Mouse (Mus musculus): ENCODE data around the gene Magi1. TPM values are rescaled to one million over a fixed set of nuclear protein-coding genes. Genes with fewer than 3 reads are reported as not detected.

Gene Magi1
- polyA plus RNA-seq, 2 experiments from 2014 or later, result 6.4 TPM; not detected in 1

GRCm38 (mm10) chr6:94103581-94103980 lies 180.1 kb downstream of the Magi1 start:
- no peak for ATAC-seq

- no peak for ATAC-seq
Measured at GRCm38 (mm10) chr6:94101256-94101655, 182.5 kb downstream of the Magi1 start.

GRCm38 (mm10) chr6:94094924-94095685 lies 188.6 kb downstream of the Magi1 start:
- no peak for ATAC-seq

- no peak for ATAC-seq
Measured at GRCm38 (mm10) chr6:94092969-94093597, 190.6 kb downstream of the Magi1 start.

- ATAC-seq, result no peak
Measured at GRCm38 (mm10) chr6:94092500-94092899, 191.2 kb downstream of the Magi1 start.

- ATAC-seq, result no peak
Measured at GRCm38 (mm10) chr6:94086855-94087254, 196.9 kb downstream of the Magi1 start.

- no peak for ATAC-seq
Measured at GRCm38 (mm10) chr6:94084752-94085151, 199.0 kb downstream of the Magi1 start.

GRCm38 (mm10) chr6:94083459-94083858 lies 200.3 kb downstream of the Magi1 start:
- no peak for ATAC-seq

- no peak for ATAC-seq
Measured at GRCm38 (mm10) chr6:94080933-94081545, 202.7 kb downstream of the Magi1 start.

GRCm38 (mm10) chr6:94078934-94079333 lies 204.8 kb downstream of the Magi1 start:
- no peak for ATAC-seq

GRCm38 (mm10) chr6:94077013-94077412 lies 206.7 kb downstream of the Magi1 start:
- ATAC-seq, result no peak

GRCm38 (mm10) chr6:94075990-94076389 lies 207.7 kb downstream of the Magi1 start:
- no peak for ATAC-seq

GRCm38 (mm10) chr6:94075228-94075627 lies 208.5 kb downstream of the Magi1 start:
- ATAC-seq, result no peak

- ATAC-seq, result no peak
Measured at GRCm38 (mm10) chr6:94071676-94072075, 212.0 kb downstream of the Magi1 start.

- no peak for ATAC-seq
Measured at GRCm38 (mm10) chr6:94070702-94071101, 213.0 kb downstream of the Magi1 start.

- no peak for ATAC-seq
Measured at GRCm38 (mm10) chr6:94069421-94069820, 214.3 kb downstream of the Magi1 start.

GRCm38 (mm10) chr6:94067741-94068450 lies 215.8 kb downstream of the Magi1 start:
- ATAC-seq, result no peak

GRCm38 (mm10) chr6:94064832-94065231 lies 218.9 kb downstream of the Magi1 start:
- no peak for ATAC-seq

- no peak for ATAC-seq
Measured at GRCm38 (mm10) chr6:94063542-94063941, 220.2 kb downstream of the Magi1 start.

- no peak for ATAC-seq
Measured at GRCm38 (mm10) chr6:94061424-94061980, 222.2 kb downstream of the Magi1 start.

GRCm38 (mm10) chr6:94060621-94061213 lies 223.0 kb downstream of the Magi1 start:
- no peak for ATAC-seq

- ATAC-seq, result no peak
Measured at GRCm38 (mm10) chr6:94059090-94059489, 224.6 kb downstream of the Magi1 start.

All from activated CD4-positive, CD25-positive, alpha-beta regulatory T cell, adult 4 months (primary cell).